Mouse (Mus musculus) layer of hippocampus, adult 9-11 months (tissue): ENCODE measurements around the gene Rab31.
"Not testable (repeated sequence)": the region's sequence is repeated elsewhere in the genome, so short reads cannot be mapped to it uniquely, and the experiment has no call there.

Experiments used
- DNase-seq: peaks from one replicate; pipeline ENCODE4 v3.0.0; 2022

The Rab31 gene

GRCm38 (mm10) chr17:65657958-65658357, 114.6 kb downstream of the Rab31 start:
- DNase-seq = no peak

- DNase-seq = no peak
Measured at GRCm38 (mm10) chr17:65656731-65657130, 115.8 kb downstream of the Rab31 start.

GRCm38 (mm10) chr17:65656076-65656475, 116.5 kb downstream of the Rab31 start:
- DNase-seq = no peak

GRCm38 (mm10) chr17:65655608-65656007, 116.9 kb downstream of the Rab31 start:
- no peak for DNase-seq

DNA sequence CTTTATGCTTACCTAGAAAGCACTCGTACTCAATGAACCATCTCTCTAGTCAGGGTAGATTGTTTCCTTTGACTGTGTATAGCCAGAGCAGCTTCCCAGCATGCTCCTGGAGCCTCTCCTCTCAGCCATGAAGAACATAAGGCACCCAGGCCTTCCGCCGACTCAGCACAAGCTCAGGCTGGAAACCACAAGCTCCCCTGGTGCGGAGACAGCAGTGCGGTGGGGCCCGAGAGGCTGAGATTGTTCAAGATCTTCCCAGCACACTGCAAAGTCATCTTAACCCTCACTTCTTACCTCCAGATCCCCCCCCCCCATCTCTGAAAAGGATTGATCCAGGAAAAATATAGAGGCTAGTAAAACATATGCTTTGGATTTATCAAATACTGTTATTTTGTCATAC, 122.0 kb downstream of the Rab31 start:
- no peak for DNase-seq

DNA sequence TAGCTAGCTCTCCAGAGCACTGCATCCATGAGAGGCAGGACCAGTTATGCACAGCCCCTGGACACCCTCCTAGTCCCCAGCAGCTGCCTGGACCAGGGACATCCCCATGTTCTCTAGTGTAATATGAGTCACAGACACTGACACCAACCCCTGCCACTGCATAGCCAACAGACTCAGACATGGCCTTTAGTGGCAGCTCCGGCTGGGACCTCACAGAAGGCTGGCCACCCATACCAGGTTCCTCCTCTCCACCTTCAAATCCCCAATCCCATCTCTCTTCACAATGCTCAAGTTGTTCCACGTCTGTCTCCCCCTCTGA, 123.4 kb downstream of the Rab31 start:
- DNase-seq = no peak

- no peak for DNase-seq
Measured at GRCm38 (mm10) chr17:65648371-65649174, 124.0 kb downstream of the Rab31 start.

- no peak for DNase-seq
Measured at GRCm38 (mm10) chr17:65647961-65648360, 124.6 kb downstream of the Rab31 start.

GRCm38 (mm10) chr17:65647226-65647625, 125.3 kb downstream of the Rab31 start:
- DNase-seq = no peak

- DNase-seq = no peak
Measured at GRCm38 (mm10) chr17:65643579-65643978, 129.0 kb downstream of the Rab31 start.

- DNase-seq = peak; percentile 80
Measured at GRCm38 (mm10) chr17:65643051-65643521, 129.5 kb downstream of the Rab31 start.

GRCm38 (mm10) chr17:65642578-65642991, 130.0 kb downstream of the Rab31 start:
- DNase-seq = no peak

GRCm38 (mm10) chr17:65641734-65642218, 130.8 kb downstream of the Rab31 start, which contains the start of gene Txndc2:
Txndc2 (minus strand) TSS chr17:65642168.
- DNase-seq = no peak

DNA sequence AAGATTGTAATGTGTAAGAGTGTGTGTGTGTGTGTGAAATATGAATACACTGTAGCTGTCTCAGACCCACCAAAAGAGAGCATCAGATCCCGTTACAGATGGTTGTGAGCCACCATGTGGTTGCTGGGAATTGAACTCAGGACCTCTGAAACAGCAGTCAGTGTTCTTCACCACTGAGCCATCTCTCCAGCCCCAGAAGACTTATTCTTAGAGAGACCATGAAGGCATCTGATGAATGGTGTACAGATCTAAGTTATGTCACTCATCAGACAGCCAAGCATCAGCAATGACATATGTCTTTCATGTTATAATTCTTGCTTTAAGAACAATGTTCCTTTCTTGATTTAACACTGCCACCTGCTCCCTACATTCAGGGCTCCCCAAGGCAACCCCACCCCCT, 133.4 kb downstream of the Rab31 start:
- DNase-seq = no peak

- DNase-seq = no peak
Measured at GRCm38 (mm10) chr17:65635715-65636360, 136.7 kb downstream of the Rab31 start.

DNA sequence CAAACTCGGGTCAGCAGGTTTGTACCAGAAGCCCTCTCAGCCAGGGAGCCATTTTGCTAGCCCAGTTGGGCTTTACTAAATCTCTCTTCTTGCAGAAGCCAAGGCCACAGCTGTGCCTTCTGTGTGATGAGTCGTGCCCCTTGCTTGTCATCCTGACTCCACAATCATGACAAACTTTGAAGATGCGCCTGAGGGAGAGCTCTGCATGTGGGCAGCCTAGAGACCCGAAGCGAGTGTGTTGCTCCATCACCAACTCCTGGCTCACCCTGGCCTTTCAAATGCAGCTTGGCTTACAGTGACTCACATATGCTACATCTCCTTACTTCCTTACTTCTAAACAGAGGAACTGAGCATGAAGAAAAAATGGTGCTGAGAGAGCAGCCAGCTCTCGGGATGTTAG, 142.6 kb downstream of the Rab31 start:
- DNase-seq = no peak

DNA sequence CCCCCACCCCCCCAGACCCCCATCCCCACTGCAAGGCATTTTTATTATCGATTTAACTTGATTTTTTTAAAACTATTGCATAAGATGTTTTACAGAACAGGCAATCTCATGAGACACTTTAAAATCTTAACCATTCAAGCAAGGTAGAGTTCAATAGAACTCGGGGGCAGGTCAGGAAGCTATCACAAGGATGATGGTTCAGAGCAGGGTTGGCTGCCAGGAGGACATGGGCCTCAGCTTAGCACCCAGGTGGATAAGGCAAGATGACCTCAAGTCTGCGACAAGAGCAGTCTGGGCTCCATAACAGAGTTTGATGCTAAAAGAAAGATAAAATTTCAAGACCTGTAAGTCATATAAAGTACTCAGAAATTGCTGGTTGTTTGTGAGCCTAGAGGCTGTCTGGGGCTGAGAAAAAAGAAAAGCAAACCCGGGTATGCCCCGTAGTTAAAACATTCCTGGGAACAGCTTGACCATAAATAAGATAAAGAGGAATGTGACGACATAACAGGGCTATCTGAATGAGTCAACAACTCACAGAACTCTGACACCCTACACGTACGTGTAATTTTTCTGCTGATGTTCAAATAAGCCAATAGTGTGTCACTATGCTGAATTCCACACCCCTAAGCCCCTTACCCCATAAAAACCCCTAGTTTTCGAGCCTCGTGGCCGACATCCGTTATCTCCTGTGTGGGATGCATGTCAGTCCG, 143.6 kb downstream of the Rab31 start:
- not testable (repeated sequence) for DNase-seq

GRCm38 (mm10) chr17:65626301-65626700, 146.3 kb downstream of the Rab31 start:
- DNase-seq = no peak

DNA sequence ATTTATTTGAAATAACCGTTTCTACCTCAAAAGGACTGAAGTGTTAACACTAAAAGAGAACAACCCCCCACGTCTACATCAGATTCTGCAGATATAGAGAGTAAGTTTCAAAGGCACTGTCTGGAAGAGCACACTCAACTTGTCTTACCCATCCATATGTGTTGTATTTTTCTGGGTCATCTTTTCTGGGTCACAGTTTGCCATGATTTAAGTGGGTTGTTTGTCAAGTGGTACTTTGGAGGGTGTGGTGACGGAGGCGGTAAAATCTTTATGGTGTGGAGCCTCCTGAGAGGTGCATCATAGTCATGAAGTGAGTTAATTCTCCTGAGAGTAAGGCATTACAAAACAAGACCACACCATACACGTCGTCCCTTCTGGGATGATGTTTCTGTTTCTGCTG, 147.0 kb downstream of the Rab31 start:
- DNase-seq = no peak

- DNase-seq = no peak
Measured at GRCm38 (mm10) chr17:65623130-65623529, 149.4 kb downstream of the Rab31 start.

GRCm38 (mm10) chr17:65618431-65618830, 154.1 kb downstream of the Rab31 start:
- no peak for DNase-seq

GRCm38 (mm10) chr17:65615678-65616077, 156.9 kb downstream of the Rab31 start:
- DNase-seq = no peak

DNA sequence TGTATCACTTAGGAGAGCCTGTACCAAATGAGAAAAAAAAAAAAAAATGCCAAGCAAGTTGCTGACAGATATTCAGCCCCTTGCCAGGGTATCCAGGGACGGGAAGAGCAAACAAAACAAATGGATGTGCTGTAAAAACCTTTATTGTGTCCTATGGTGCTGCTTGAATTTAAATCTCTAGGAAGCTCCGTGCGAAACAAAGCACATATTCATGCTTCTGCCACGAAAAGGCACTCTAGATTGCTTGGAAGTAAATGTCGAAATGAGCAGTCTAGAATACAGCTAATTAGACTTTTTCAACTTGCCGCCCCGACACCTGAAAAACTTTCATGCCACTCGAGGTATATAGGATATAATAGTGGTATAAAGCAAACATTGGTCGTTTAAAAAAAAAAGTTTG, 158.1 kb downstream of the Rab31 start:
- no peak for DNase-seq
